Mouse (Mus musculus): ENCODE data around the gene Pgp. TPM values are rescaled to one million over a fixed set of nuclear protein-coding genes. Genes with fewer than 3 reads are reported as not detected.
"Not testable (repeated sequence)": the region's sequence is repeated elsewhere in the genome, so short reads cannot be mapped to it uniquely, and the experiment has no call there.

The Pgp gene
- total and polyA plus RNA-seq, 3 experiments: 19.3 to 55.0 TPM; not detected in 1

GRCm38 (mm10) chr17:24469910-24470602 is at the start of gene Pgp, which contains the start of gene E4f1 (continued):
- TF ChIP-seq CHD1 (IDR thresholded peaks at IDR 0.05; ENCODE audit: low read depth, low read length): no peak
- no peak for TF ChIP-seq EP300 (IDR thresholded peaks at IDR 0.05; ENCODE audit: low read depth in 1 of 2, low read length in 2 of 2)
- no peak for TF ChIP-seq CHD2 (IDR thresholded peaks at IDR 0.05; ENCODE audit: low read length)
- TF ChIP-seq MAZ (IDR thresholded peaks at IDR 0.05; ENCODE audit: low read depth, low read length): no peak

GRCm38 (mm10) chr17:24423114-24423513 is 47.1 kb upstream of the Pgp start:
- Histone ChIP-seq H3K79me2 (ENCODE audit: control insufficient read depth, insufficient read depth, low read length, poor library complexity) (peaks cover 22% of the 10 kb centered on the region), H3K27ac (ENCODE audit: control insufficient read depth, low read depth, low read length) (no peak overlapping the region), H3K4me1 (ENCODE audit: control insufficient read depth in 1 of 2, insufficient read depth in 2 of 2, low read length in 2 of 2) (peaks cover 0 to 2% of the 10 kb centered on the region in 2 experiments; a peak in 2 of 4 replicates), H3K9ac (ENCODE audit: control insufficient read depth, low read depth, low read length, poor library complexity, severe bottlenecking) (no peak overlapping the region), H3K9me3 (replicated peaks; ENCODE audit: insufficient read depth, low read length) (no peaks in the 10 kb centered on the region), H3K36me3 (ENCODE audit: control insufficient read depth in 1 of 2, insufficient read depth in 2 of 2, low read length in 2 of 2) (peaks cover 9 to 38% of the 10 kb centered on the region in 2 experiments), H3K27me3 (ENCODE audit: control insufficient read depth in 1 of 2, insufficient read depth in 2 of 2, low read length in 2 of 2) (no peaks in the 10 kb centered on the region), H3K4me3 (ENCODE audit: control insufficient read depth in 1 of 2, insufficient read depth in 1 of 2, low read depth in 2 of 2, low read length in 2 of 2) (no peak overlapping the region)
- TF ChIP-seq MAFK (IDR thresholded peaks at IDR 0.05; ENCODE audit: borderline replicate concordance, low read depth, low read length): no peak
- no peak for TF ChIP-seq HCFC1 (IDR thresholded peaks at IDR 0.05; ENCODE audit: low read depth, low read length)
- no peak for TF ChIP-seq ZKSCAN1 (IDR thresholded peaks at IDR 0.05; ENCODE audit: low read depth, low read length)
- DNase-seq (ENCODE audit: low read depth, low spot score): no peak

- no peak overlapping the region for H3K9ac ChIP-seq (ENCODE audit: control insufficient read depth, low read depth, low read length, poor library complexity, severe bottlenecking)
- no peak overlapping the region for H3K27ac ChIP-seq (ENCODE audit: control insufficient read depth, low read depth, low read length)
- no peaks in the 10 kb centered on the region for H3K27me3 ChIP-seq (ENCODE audit: control insufficient read depth in 1 of 2, insufficient read depth in 2 of 2, low read length in 2 of 2)
- DNase-seq (ENCODE audit: low read depth, low spot score): no peak
- no peaks in the 10 kb centered on the region for H3K9me3 ChIP-seq (replicated peaks; ENCODE audit: insufficient read depth, low read length)
- H3K4me1 ChIP-seq (ENCODE audit: control insufficient read depth in 1 of 2, insufficient read depth in 2 of 2, low read length in 2 of 2): peaks cover 0 to 2% of the 10 kb centered on the region in 2 experiments; a peak in 2 of 4 replicates
- H3K79me2 ChIP-seq (ENCODE audit: control insufficient read depth, insufficient read depth, low read length, poor library complexity): peaks cover 15% of the 10 kb centered on the region
- TF ChIP-seq CHD2 (IDR thresholded peaks at IDR 0.05; ENCODE audit: low read length): no peak
- no peak for TF ChIP-seq USF2 (IDR thresholded peaks at IDR 0.05; ENCODE audit: borderline replicate concordance in 1 of 2, insufficient read depth in 1 of 2, low read depth in 1 of 2, low read length in 2 of 2)
- TF ChIP-seq GABPA (IDR thresholded peaks at IDR 0.05; ENCODE audit: low read depth, low read length): no peak
- no peak for TF ChIP-seq TAL1 (IDR thresholded peaks at IDR 0.05; ENCODE audit: low read length)
- H3K4me3 ChIP-seq (ENCODE audit: control insufficient read depth in 1 of 2, insufficient read depth in 1 of 2, low read depth in 2 of 2, low read length in 2 of 2): no peak overlapping the region
- peaks cover 3 to 29% of the 10 kb centered on the region in 2 experiments; a peak in 3 of 4 replicates for H3K36me3 ChIP-seq (ENCODE audit: control insufficient read depth in 1 of 2, insufficient read depth in 2 of 2, low read length in 2 of 2)
Observed at GRCm38 (mm10) chr17:24424489-24424888, 45.7 kb upstream of the Pgp start.

GRCm38 (mm10) chr17:24425326-24425725 is 44.9 kb upstream of the Pgp start:
- not testable (repeated sequence) for H3K9ac ChIP-seq (ENCODE audit: control insufficient read depth, low read depth, low read length, poor library complexity, severe bottlenecking); H3K4me1 ChIP-seq (ENCODE audit: control insufficient read depth in 1 of 2, insufficient read depth in 2 of 2, low read length in 2 of 2); H3K4me3 ChIP-seq (ENCODE audit: control insufficient read depth in 1 of 2, insufficient read depth in 1 of 2, low read depth in 2 of 2, low read length in 2 of 2); H3K9me3 ChIP-seq (replicated peaks; ENCODE audit: insufficient read depth, low read length); H3K27ac ChIP-seq (ENCODE audit: control insufficient read depth, low read depth, low read length); DNase-seq (ENCODE audit: low read depth, low spot score); H3K27me3 ChIP-seq (ENCODE audit: control insufficient read depth in 1 of 2, insufficient read depth in 2 of 2, low read length in 2 of 2)
- Histone ChIP-seq H3K36me3 (ENCODE audit: control insufficient read depth in 1 of 2, insufficient read depth in 2 of 2, low read length in 2 of 2) (peaks cover 3 to 24% of the 10 kb centered on the region in 2 experiments; a peak in 3 of 4 replicates), H3K79me2 (ENCODE audit: control insufficient read depth, insufficient read depth, low read length, poor library complexity) (peaks cover 13% of the 10 kb centered on the region)

All from MEL (cell line).